Mouse (Mus musculus) heart, adult 11 months (tissue): ENCODE measurements around the gene Zc3h7a.
"Not testable (repeated sequence)": the region's sequence is repeated elsewhere in the genome, so short reads cannot be mapped to it uniquely, and the experiment has no call there.

ENCODE experiments used
- DNase-seq: peaks from one replicate; pipeline ENCODE4 v3.0.0; 2022

Zc3h7a gene

DNA sequence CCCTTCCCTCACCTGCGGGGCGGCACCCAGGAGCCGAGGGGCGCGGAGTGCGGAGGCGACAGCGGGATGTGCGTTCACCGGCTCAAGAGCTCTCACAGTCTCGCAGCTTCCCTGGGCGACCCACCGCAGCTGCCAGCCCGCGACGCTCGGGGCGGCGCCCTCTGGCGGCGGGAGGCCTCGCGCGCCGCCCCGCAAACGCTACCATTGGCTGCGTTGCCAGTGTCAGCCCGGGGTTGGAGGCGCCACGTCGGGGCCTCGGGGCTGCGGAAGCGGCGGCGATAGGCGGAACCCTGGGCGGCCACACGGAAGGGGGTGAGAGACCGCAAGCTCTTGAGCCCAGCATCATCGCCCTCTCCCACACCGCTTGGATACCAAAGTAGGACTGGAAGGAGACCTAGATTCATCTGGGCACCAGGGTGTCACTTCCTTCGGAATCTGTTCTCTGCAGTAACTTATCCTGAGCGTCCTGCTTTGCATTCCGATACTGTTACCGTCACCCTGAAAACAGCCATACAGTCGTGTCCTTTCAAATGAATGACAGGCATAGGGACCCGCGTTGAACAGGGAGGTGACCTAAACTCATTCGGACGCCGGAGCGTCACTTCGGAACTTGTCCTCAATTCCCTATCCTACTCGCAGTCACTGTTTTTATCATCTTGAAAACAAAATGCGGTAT is at the start of gene Zc3h7a:
TSS of gene Zc3h7a (minus strand) at position 186 of the 676 bp plus-strand sequence.
- peak; percentile 100 for DNase-seq

- DNase-seq = peak; percentile 70
Measured at GRCm38 (mm10) chr16:11217801-11218200, 41.6 kb upstream of the Zc3h7a start.

DNA sequence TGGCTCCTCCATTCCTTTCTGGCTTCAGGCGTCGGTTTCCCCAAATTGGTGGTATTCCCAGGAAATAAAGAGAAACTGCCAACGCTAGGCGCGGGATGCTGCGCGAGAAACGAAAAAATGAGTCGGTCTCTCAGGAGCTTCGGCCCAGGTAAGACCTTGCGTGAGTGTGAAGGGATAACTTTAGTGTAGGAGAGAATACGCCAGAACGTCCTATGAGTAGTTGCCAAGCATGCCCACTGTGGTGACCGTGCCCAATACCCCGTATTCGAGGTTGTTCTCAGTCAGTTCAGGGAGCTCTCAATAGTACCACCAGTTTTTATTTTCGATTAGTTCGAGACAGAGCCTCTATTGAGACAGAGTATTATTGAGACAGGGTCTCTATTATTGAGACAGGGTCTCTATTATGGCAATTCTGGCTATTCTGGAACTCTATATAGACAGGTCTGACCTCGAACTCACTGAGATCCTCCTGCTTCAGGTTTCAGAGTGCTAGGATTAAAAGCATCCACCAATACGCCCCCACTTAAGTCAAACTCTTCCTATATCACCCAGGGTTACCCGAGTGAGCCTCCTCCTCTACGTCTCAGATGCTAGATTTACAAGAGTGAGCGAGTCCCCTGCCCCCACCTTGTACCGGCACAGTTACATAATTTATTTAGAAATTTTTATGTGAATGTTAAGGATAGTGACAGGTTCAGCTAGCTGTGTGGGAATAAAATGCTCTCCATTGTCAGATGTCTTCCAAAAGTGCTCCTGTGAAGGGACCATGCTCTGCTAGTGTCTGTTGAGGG is 27.6 kb upstream of the Zc3h7a start:
- DNase-seq = no peak

- peak; percentile 99 for DNase-seq
Measured at GRCm38 (mm10) chr16:11202571-11203554, 26.7 kb upstream of the Zc3h7a start, which contains the start of gene Rsl1d1. Gene Rsl1d1 (minus strand): TSS chr16:11203331.

GRCm38 (mm10) chr16:11201740-11202394 is 25.7 kb upstream of the Zc3h7a start:
- DNase-seq = peak; percentile 85

GRCm38 (mm10) chr16:11200247-11200646 is 24.1 kb upstream of the Zc3h7a start:
- DNase-seq = no peak

DNA sequence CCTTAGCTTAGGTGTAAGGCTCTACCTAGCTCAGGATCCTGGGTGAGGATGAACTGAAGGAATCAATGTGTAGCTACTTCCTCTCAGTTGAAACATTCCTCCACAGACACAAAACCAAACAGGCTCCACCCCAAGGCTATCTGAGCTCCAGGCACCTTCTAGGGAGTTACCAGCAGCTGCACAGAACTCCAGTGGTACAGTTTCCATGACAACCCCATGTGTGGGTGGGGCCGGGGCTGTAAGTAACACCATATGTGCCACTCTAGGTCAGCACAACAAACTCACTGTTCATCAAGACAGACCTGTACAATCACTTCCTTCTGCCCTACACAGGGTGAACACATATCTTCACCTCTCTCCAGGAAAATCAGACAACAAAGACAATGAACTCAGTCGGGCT is 22.3 kb upstream of the Zc3h7a start:
- peak; percentile 57 for DNase-seq

DNA sequence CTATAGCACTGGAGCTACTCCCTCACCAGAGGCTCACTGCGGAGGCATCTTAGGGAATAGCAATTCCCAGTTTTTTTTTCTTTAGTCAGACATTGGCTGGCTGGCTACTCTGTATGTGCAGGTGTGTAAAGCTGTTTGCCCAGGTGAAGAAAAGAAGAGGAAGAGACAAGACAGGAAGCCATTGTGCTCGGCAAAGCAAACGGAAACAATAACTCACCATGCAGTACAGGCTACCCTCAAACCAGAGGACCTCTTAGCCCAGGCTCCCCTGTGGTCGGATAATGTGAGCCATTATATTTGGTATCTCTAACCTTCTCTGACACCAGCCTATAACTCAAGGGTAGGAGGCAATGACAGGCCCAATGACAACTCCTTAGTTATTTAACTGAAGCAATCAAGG is 20.9 kb upstream of the Zc3h7a start:
- DNase-seq = peak; percentile 60

- no peak for DNase-seq
Measured at GRCm38 (mm10) chr16:11193231-11193630, 17.0 kb upstream of the Zc3h7a start.

GRCm38 (mm10) chr16:11190150-11190549 is 14.0 kb upstream of the Zc3h7a start:
- no peak for DNase-seq

DNA sequence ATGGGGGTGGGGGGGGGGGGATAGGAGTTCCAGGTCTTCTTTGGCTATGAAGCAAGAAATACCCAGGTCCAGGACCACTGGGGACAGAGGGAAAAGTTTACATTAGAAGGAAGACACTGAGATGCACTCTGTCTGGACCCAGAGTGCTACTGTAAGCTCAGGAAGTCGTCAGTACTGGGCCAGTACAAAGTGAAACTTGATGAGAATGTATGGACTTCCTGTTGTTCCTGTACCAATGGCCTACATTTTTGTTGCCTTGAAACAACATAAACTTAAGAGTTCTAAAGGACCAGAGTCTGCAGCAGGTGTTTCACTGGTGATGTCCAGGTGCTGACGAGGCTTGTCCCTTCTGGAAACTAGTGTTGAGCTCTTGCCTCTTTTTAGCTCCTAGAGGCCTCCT is 1.2 kb upstream of the Zc3h7a start:
- peak; percentile 85 for DNase-seq

DNA sequence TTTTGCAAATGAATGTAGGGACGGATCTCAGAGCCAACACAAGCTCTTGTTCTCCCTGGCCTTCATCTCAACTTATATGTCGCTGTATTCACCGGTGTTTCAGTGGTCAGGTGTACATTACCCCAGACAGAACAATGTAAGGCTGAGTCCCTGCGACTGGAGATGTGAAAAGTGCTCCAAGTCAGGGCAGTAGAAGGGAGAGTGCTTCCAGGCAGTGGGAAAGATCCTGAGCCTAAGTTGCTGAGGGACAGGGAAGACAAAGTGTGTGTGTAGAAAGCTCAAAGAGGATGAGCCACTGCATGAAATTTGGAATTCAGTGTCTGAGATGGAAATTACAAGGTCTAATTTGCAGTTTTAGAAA is 671 bp upstream of the Zc3h7a start:
- DNase-seq = peak; percentile 87

- peak; percentile 98 for DNase-seq
Measured at GRCm38 (mm10) chr16:11175489-11176207, 545 bp downstream of the Zc3h7a start.

GRCm38 (mm10) chr16:11175100-11175488 is 1.1 kb downstream of the Zc3h7a start:
- no peak for DNase-seq

GRCm38 (mm10) chr16:11174671-11175081 is 1.5 kb downstream of the Zc3h7a start:
- peak; percentile 95 for DNase-seq

DNA sequence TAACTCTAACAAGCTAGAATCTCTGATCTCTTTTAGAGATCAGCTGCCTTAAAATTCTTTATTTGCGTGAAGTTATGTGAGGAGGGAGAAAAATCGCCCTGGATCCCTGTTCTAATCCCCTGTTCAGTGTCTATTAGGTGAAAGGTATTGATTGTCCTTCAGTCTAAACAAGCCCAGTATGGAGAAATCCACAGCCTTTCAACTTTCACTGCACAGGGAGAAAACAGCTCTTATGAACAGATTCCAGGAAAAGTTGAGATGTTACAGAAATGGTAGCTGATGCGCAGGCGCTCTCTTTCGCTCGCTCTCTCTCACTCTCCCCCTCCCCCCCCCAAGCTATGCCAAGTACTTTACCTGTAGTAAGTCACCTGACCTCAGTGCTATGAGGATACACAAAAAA is 4.5 kb downstream of the Zc3h7a start:
- DNase-seq = no peak

DNA sequence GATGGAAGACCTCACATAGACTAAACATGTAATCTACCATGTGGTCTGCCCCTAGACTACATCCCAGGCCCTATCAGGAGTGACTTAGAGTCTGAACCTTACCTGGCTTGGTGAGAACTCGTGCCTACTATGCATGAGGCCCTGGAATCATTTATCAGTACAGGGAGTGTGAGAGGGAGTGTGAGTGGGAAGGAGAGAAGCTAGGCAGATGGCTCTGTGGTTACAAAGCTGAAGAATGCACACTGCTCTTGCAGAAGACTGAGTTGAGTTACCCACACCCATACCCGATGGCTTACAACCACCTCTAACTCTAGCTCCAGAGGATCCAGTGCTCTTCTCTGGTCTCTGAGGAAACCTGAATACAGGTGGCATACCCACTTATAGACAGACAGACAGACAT is 9.8 kb downstream of the Zc3h7a start:
- no peak for DNase-seq

DNA sequence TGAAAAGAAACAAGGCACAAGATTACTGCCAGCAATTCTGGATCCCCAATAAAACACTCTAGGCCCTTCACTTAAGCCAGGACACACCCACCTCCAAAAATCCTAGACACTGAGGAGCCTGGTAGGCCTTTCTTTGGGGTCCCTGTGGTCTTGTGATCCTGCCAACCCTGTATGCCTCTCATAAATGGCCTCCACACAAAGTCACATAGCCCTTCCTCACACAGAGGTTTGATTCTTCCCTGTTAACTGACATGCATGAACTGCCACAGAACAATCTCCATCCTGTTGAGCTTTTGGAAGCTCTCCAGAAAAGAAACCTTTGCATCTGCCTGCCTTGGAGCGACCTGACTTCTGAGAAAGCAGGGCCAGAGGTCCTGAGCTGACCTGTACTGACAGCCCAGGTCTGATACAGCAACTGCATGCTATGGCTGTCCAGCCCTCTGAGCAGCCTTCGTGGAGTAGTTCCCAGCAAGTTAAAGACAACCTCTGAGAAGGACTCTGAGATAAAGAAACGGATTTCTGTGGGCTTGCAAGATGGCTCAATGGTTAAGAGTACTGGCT is 11.4 kb downstream of the Zc3h7a start:
- no peak for DNase-seq

DNA sequence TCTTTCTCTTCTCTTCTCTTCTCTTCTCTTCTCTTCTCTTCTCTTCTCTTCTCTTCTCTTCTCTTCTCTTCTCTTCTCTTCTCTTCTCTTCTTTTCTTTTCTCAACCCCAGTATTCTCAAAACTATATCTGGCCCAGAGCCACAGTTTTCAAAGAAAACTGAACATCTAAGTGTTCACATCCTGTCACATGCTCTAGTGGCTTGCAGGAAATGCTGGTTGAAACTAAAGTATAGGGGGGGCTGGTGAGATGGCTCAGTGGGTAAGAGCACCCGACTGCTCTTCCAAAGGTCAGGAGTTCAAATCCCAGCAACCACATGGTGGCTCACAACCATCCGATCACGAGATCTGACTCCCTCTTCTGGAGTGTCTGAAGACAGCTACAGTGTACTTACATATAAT is 18.5 kb downstream of the Zc3h7a start:
- not testable (repeated sequence) for DNase-seq

- no peak for DNase-seq
Measured at GRCm38 (mm10) chr16:11154500-11154899, 21.7 kb downstream of the Zc3h7a start.

DNA sequence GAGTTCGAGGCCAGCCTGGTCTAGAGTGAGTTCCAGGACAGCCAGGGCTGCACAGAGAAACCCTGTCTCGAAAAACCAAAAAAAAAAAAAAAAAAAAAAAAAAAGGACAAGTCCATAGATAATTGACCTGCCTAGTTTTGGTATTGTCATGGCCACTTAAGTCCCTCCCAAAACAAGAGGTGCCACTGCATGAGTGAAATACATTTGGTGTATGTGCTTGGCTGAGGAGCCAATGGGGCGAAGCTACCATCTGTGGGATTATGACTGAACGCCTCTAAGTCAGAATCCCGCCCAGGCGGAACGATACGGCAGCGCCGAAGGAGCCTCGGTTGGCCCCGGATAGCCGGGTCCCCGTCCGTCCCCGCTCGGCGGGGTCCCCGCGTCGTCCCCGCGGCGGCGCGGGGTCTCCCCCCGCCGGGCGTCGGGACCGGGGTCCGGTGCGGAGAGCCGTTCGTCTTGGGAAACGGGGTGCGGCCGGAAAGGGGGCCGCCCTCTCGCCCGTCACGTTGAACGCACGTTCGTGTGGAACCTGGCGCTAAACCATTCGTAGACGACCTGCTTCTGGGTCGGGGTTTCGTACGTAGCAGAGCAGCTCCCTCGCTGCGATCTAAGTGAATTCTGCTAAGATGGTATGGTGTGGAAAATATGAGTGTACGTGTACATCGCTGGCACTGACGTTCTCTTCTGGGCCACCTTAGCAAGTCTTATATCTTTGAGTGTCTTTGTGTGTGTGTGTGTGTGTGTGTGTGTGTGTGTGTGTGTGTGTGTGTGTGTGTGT is 32.3 kb downstream of the Zc3h7a start:
- peak; percentile 100 for DNase-seq
